Mouse (Mus musculus) small intestine, adult 2 months (tissue): ENCODE results near the gene Stk33.

Experiments used
- CTCF ChIP-seq: fragments of 200-500 bp; IDR thresholded peaks from 2 replicates; pipeline ENCODE4 v1.5.1; 2012; ENCODE audit warnings: low read depth, mild to moderate bottlenecking, control low read depth, inconsistent platforms, low read length, moderate library complexity, mixed read lengths; ENCODE audit not compliant: insufficient replicate concordance, insufficient read length; ENCODE audit errors: extremely low read depth
- POLR2A ChIP-seq: fragments of 200-500 bp; IDR thresholded peaks from 2 replicates; pipeline ENCODE4 v1.6.1; 2012; ENCODE audit warnings: low read depth, mild to moderate bottlenecking, control low read depth, inconsistent platforms, low read length, moderate library complexity

DNA sequence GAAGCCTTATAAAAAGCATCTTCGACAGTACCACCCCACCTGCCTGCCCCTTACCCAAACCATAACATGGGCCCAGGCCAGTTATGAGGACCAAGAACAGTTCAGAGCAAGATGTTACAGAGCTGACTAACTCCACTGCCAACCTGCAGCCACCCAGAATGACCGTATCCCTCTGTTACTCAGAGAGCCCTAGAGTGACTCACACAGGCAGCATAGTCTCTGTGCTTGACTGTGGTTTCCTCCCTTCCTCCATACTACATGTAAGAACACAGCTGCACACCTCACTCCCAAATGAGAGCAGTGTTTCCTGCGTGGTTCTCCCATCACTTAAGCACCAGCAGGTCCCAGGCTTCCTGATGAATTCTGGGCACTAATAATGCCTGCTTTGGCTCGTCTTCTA, 31.8 kb upstream of the Stk33 start:
- TF ChIP-seq CTCF (no peak), POLR2A (no peak)
